Mouse (Mus musculus) liver, embryonic 14.5 days (tissue): ENCODE measurements around the gene Olfr552. TPM values are rescaled to one million over a fixed set of nuclear protein-coding genes. Genes with fewer than 3 reads are reported as not detected.

Source experiments
- ATAC-seq: fragments of 200-750 bp; cut with Nextera tagmentation; 2 replicates; pipeline ENCODE4 v1.8.0; 2017; ENCODE audit warnings: moderate number of reproducible peaks, mild to moderate bottlenecking, moderate library complexity; ENCODE audit not compliant: insufficient read depth
- DNase-seq, 3 experiments: peaks; one replicate each; pipeline ENCODE4 v3.0.0-alpha.2; 2012 to 2013; ENCODE audit warnings: low read depth in 3 of 3, low spot score in 3 of 3
- H3K27ac ChIP-seq: fragments of 300-500 bp; sonication (generic); 2 replicates; pipeline ENCODE4 v1.5.1; 2014; ENCODE audit warnings: moderate library complexity, mild to moderate bottlenecking, control low read depth, inconsistent platforms
- H3K27me3 ChIP-seq: fragments of 300-500 bp; sonication (generic); 2 replicates; pipeline ENCODE4 v1.6.1; 2014; ENCODE audit warnings: mild to moderate bottlenecking, low read length, moderate library complexity; ENCODE audit not compliant: control insufficient read depth, insufficient read depth
- H3K36me3 ChIP-seq: fragments of 300-500 bp; sonication (generic); replicated peaks from 2 replicates; pipeline ENCODE4 v1.6.1; 2014; ENCODE audit warnings: low read depth; ENCODE audit not compliant: control insufficient read depth, insufficient read depth
- H3K4me1 ChIP-seq, 2 experiments: fragments of 200-500 bp in 1 of 2; fragments of 300-500 bp in 1 of 2; sonication (generic) in 1 of 2; replicated peaks; 2 replicates each; pipeline ENCODE4 v1.6.1; 2012 to 2014; ENCODE audit warnings: antibody characterized with exemption in 1 of 2, inconsistent platforms in 1 of 2, low read length in 1 of 2; ENCODE audit not compliant: control insufficient read depth in 2 of 2, insufficient read depth in 2 of 2
- H3K4me2 ChIP-seq: fragments of 300-500 bp; sonication (generic); 2 replicates; pipeline ENCODE4 v1.6.1; 2014; ENCODE audit warnings: low read depth, mild to moderate bottlenecking, control low read depth, moderate library complexity
- H3K4me3 ChIP-seq, 2 experiments: fragments of 200-500 bp in 1 of 2; fragments of 300-500 bp in 1 of 2; sonication (generic) in 1 of 2; 2 replicates each; pipeline ENCODE4 v1.5.1; 2012 to 2014; ENCODE audit warnings: low read depth in 2 of 2, low read length in 2 of 2, mild to moderate bottlenecking in 2 of 2, control low read depth in 1 of 2, inconsistent platforms in 1 of 2, moderate library complexity in 1 of 2; ENCODE audit not compliant: insufficient read depth in 1 of 2
- H3K9ac ChIP-seq: fragments of 300-500 bp; sonication (generic); replicated peaks from 2 replicates; pipeline ENCODE4 v1.6.1; 2014; ENCODE audit warnings: mild to moderate bottlenecking, control low read depth, moderate library complexity
- H3K9me3 ChIP-seq: fragments of 300-500 bp; sonication (generic); 2 replicates; pipeline ENCODE4 v1.6.1; 2016; ENCODE audit warnings: low read length, mixed read lengths; ENCODE audit not compliant: control insufficient read depth
- CTCF ChIP-seq: IDR thresholded peaks from 2 replicates; pipeline ENCODE4 v1.5.1; 2016; ENCODE audit warnings: antibody characterized with exemption, low read depth, control low read depth
- EP300 ChIP-seq: IDR thresholded peaks from 2 replicates; pipeline ENCODE4 v1.6.1; 2016; ENCODE audit warnings: antibody characterized with exemption, low read depth
- WGBS: fragments of 180-500 bp; shearing (Covaris S2); extraction: QIAGEN DNeasy Blood & Tissue Kit; methylation state at CpG from one replicate; pipeline ENCODE4 v1.1.7; 2014; ENCODE audit not compliant: insufficient replicate concordance; 5-methylcytosine and 5-hydroxymethylcytosine counted together
- polyA plus RNA-seq, 2 experiments: library from polyadenylated mRNA; depleted of rRNA in 1 of 2; stranded (reverse) in 1 of 2; unstranded in 1 of 2; fragments of >200 nt; fragmentation: Nextera tagmentation in 1 of 2; extraction: Ambion mirVana in 1 of 2; gene quantifications; 2 replicates each; pipeline versions ENCODE4 v1.2.1 to v1.2.3; 2012 to 2014

Olfr552 gene
- polyA plus RNA-seq (2012; rRNA removed) (not detected in 2 replicates), polyA plus RNA-seq (2014; fragmentation: Nextera tagmentation; extraction: Ambion mirVana) (not detected in 2 replicates)

GRCm38 (mm10) chr7:102597378-102598031, at the start of gene Olfr552:
Gene Olfr552 (plus strand): TSS chr7:102597770.
- Histone ChIP-seq H3K4me2 (no peak within 1 kb of the TSS), H3K4me1 (no peaks in the 10 kb centered on the region), H3K36me3 (no peaks in the 10 kb centered on the region), H3K27me3 (no peaks in the 10 kb centered on the region), H3K27ac (no peak within 1 kb of the TSS), H3K4me3 (no peak within 1 kb of the TSS), H3K9ac (no peak within 1 kb of the TSS), H3K9me3 (no peaks in the 10 kb centered on the region)
- TF ChIP-seq EP300 = no peak
- DNase-seq = no peak
- no peak for ATAC-seq
- 18% methylated on average over 1 of the region's 1 CpGs for WGBS

DNA sequence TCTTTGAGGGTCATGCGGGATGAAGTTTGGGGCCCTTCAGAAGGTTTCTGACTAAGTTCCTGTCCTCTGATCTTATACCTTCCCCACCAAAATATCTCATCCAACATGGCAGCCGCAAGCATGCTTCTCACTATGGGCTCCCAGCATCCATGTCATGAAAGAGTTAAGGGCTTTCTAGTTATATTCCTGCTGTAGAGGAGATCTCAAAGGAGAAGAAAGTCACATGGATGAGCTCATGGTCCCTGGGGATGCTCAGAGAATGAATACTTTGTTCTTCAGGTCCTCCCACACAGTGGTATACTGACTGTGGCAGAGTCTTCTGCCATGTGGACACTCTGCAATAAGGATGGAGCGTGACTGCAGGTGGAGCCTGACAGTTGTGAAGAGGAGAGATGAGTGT, 48.0 kb upstream of the Olfr552 start, which contains the start of gene Olfr549:
Olfr549 (plus strand) TSS at position 301 of the 400 bp plus-strand sequence.
- no peak for TF ChIP-seq CTCF
- no peak for TF ChIP-seq EP300
- DNase-seq (no peak), ATAC-seq (no peak)
- Histone ChIP-seq H3K27me3 (no peaks in the 10 kb centered on the region), H3K4me3 (no peak within 1 kb of the TSS), H3K4me1 (no peaks in the 10 kb centered on the region), H3K36me3 (no peaks in the 10 kb centered on the region), H3K4me2 (no peak within 1 kb of the TSS), H3K27ac (no peak within 1 kb of the TSS), H3K9ac (no peak within 1 kb of the TSS), H3K9me3 (no peaks in the 10 kb centered on the region)
- 65% methylated on average over 3 of the region's 3 CpGs for WGBS

DNA sequence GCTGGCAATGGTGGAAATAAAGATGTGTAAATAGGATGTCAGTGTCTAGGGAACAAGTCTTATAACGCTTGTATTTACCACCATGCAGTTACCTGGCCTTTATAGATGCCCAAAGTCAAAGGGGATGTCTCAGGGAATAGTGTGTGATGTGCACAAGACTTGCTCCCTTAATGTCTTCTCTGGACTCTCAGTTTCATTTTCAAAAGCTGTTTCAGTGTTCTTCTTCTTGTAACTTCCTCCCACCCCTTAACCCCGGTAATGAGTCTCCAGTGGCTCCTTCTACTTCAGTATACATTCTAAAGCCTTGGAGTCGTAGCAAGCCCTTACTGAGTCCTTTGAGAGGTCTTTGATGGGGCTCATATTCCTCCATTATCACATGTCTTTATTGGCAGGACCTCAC, 44.3 kb upstream of the Olfr552 start:
- no peaks in the 10 kb centered on the region for H3K36me3 ChIP-seq
- DNase-seq (no peak), ATAC-seq (no peak)
- no peaks in the 10 kb centered on the region for H3K9me3 ChIP-seq
- TF ChIP-seq CTCF (no peak), EP300 (no peak)
- H3K4me3 ChIP-seq = no peak overlapping the region
- H3K27me3 ChIP-seq = no peaks in the 10 kb centered on the region
- WGBS = 44% methylated on average over 3 of the region's 3 CpGs
- no peak overlapping the region for H3K27ac ChIP-seq
- no peak overlapping the region for H3K9ac ChIP-seq
- no peaks in the 10 kb centered on the region for H3K4me1 ChIP-seq
- H3K4me2 ChIP-seq = no peak overlapping the region

GRCm38 (mm10) chr7:102564999-102565997, 32.3 kb upstream of the Olfr552 start, which contains the start of gene Trim21:
Gene Trim21 (minus strand): TSS chr7:102565486.
- peaks cover 0 to 6% of the 10 kb centered on the region in 2 experiments; a peak in 3 of 4 replicates for H3K4me1 ChIP-seq
- peak within 1 kb of the TSS; percentile 83 to 90 for H3K4me3 ChIP-seq
- H3K27ac ChIP-seq = peak within 1 kb of the TSS; percentile 20; the same call in 1 of the 2 replicates
- H3K9ac ChIP-seq = peak within 1 kb of the TSS; percentile 84
- H3K4me2 ChIP-seq = peak within 1 kb of the TSS; percentile 91
- no peaks in the 10 kb centered on the region for H3K9me3 ChIP-seq
- no peaks in the 10 kb centered on the region for H3K36me3 ChIP-seq
- peak; percentile 99 for ATAC-seq
- WGBS = 5% methylated on average over 10 of the region's 10 CpGs
- DNase-seq = peak; percentile 76 to 83 (median 81)
- TF ChIP-seq CTCF (no peak), EP300 (no peak)
- H3K27me3 ChIP-seq = no peaks in the 10 kb centered on the region
